Mouse (Mus musculus): ENCODE data around the gene Bglap. TPM values are rescaled to one million over a fixed set of nuclear protein-coding genes. Genes with fewer than 3 reads are reported as not detected.
A peak's percentile ranks its signal among the peaks of the same experiment; 100 is the strongest.

The Bglap gene
- total RNA-seq, 2 experiments from 2014 or later, result not detected

- no peak for DNase-seq
These were observed 45.3 kb downstream of the Bglap start for GRCm38 (mm10) chr3:88339006-88339405.

- DNase-seq, result no peak
These were observed 45.9 kb downstream of the Bglap start for GRCm38 (mm10) chr3:88338316-88338715.

GRCm38 (mm10) chr3:88337367-88338020 is 46.8 kb downstream of the Bglap start:
- DNase-seq, result no peak

- peak; percentile 98 for DNase-seq
These were observed 47.9 kb downstream of the Bglap start, which contains the start of the genes Tmem79 and Smg5 for GRCm38 (mm10) chr3:88336058-88337013. TSS of gene Tmem79 (minus strand) at chr3:88336148. TSS of gene Smg5 (plus strand) at chr3:88336260.

GRCm38 (mm10) chr3:88335436-88336053 is 48.7 kb downstream of the Bglap start:
- DNase-seq, result peak in 1 of 2 experiments; percentile 58

GRCm38 (mm10) chr3:88334902-88335435 is 49.3 kb downstream of the Bglap start:
- no peak for DNase-seq

- no peak for DNase-seq
These were observed 50.1 kb downstream of the Bglap start for GRCm38 (mm10) chr3:88334029-88334658.

Other genes with a start within 250 kb of the Bglap start
- gene Mef2d, start 242.1 kb downstream of the Bglap start, total RNA-seq (2021), result 100 to 1,000 TPM; 120 TPM
- gene Rhbg, start 129.8 kb downstream of the Bglap start, total RNA-seq (2021), result under 1 TPM in 1 of 2 experiments, not detected in 1; 0.64 TPM
- gene Gm38392, start 97.3 kb downstream of the Bglap start, total RNA-seq (2021), result under 1 TPM; 0.30 to 0.33 TPM
- gene Tsacc, start 87.5 kb downstream of the Bglap start, total RNA-seq (2021), result 1 to 10 TPM; 6.7 to 7.3 TPM
- 100 to 1,000 TPM; 184 to 197 TPM for gene Cct3, start 87.3 kb downstream of the Bglap start, total RNA-seq (2021)
- 10 to 100 TPM; 67.8 to 84.2 TPM for gene Glmp, start 59.4 kb downstream of the Bglap start, total RNA-seq (2021)
- 1 to 10 TPM; 1.4 to 4.3 TPM for gene Tmem79, start 48.3 kb downstream of the Bglap start, total RNA-seq (2021)
- gene Smg5, start 48.2 kb downstream of the Bglap start, total RNA-seq (2021), result 10 to 100 TPM; 48.3 to 55.9 TPM
- under 1 TPM; 0.60 to 0.67 TPM for gene Paqr6, start 19.9 kb downstream of the Bglap start, total RNA-seq (2021)
- gene Bglap3, start 11.7 kb downstream of the Bglap start, total RNA-seq (2021), result not detected
- not detected for gene Bglap2, start 5.8 kb downstream of the Bglap start, total RNA-seq (2021)
- 10 to 100 TPM; 16.8 to 18.3 TPM for gene Pmf1, start 25.9 kb upstream of the Bglap start, total RNA-seq (2021)
- 10 to 100 TPM; 12.3 to 14.2 TPM for gene Slc25a44, start 40.7 kb upstream of the Bglap start, total RNA-seq (2021)
- 1 to 10 TPM; 4.4 to 5.9 TPM for gene Sema4a, start 76.7 kb upstream of the Bglap start, total RNA-seq (2021)
- gene Lmna, start 125.5 kb upstream of the Bglap start, total RNA-seq (2021), result 100 to 1,000 TPM; 113 to 129 TPM
- gene Mex3a, start 147.9 kb upstream of the Bglap start, total RNA-seq (2021), result under 1 TPM; 0.26 to 0.35 TPM
- gene Rab25, start 163.8 kb upstream of the Bglap start, total RNA-seq (2021), result under 1 TPM in 1 of 2 experiments, not detected in 1; 0.26 TPM
- 100 to 1,000 TPM; 102 to 104 TPM for gene Lamtor2, start 168.6 kb upstream of the Bglap start, total RNA-seq (2021)
- 10 to 100 TPM; 72.4 to 78.7 TPM for gene Ubqln4, start 169.3 kb upstream of the Bglap start, total RNA-seq (2021)
- 10 to 100 TPM; 60.8 to 65.5 TPM for gene Ssr2, start 191.4 kb upstream of the Bglap start, total RNA-seq (2021)
- gene Arhgef2, start 221.5 kb upstream of the Bglap start, total RNA-seq (2021), result 10 to 100 TPM; 32.3 to 32.9 TPM